Mouse (Mus musculus): Measurements from ENCODE around the gene Lrp5. TPM values are rescaled to one million over a fixed set of nuclear protein-coding genes. Genes with fewer than 3 reads are reported as not detected.
"Not testable (repeated sequence)": the region's sequence is repeated elsewhere in the genome, so short reads cannot be mapped to it uniquely, and the experiment has no call there.

Lrp5 gene
- total RNA-seq, 2 experiments from 2014 or later, result 10.2 to 11.4 TPM

DNA sequence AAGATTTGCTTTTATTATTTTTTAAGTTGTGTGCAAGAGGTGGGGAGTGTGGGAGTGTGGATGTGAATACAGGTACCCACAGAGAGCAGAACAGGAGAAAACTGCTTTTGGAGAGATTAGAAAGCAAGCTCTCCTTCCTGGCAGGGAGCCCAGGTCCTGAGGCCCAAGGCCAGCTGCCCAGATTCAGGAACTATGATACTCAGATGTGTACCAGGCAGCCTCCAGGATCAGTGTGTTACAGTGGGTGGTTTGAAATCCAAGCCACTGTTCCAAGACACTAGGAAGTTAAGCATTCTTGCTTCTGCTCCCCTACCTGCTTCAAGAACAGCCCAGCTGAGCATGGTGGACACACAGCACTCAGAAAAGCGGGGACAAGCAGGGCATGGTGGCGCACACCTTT, 75.5 kb downstream of the Lrp5 start:
- DNase-seq, result no peak

DNA sequence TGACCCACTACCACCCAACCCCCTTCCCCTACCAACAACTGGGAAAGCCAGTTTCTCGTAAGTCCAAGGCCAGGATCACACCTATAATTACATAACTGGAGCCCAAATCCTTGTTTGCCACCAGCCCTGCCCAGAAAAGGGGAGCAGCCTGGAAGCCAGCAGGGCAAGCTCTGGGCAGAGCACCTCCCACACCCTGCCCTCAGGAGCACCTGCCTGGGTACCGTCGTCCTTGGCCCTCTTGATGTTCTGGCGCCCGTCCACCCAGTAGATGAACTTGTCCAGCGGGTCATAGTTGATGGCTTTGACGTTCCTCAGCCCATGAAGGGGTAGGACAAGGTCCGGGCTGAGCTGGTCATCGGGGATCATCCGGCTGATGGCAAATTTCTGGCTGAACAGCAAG, 76.5 kb downstream of the Lrp5 start:
- DNase-seq, result no peak

DNA sequence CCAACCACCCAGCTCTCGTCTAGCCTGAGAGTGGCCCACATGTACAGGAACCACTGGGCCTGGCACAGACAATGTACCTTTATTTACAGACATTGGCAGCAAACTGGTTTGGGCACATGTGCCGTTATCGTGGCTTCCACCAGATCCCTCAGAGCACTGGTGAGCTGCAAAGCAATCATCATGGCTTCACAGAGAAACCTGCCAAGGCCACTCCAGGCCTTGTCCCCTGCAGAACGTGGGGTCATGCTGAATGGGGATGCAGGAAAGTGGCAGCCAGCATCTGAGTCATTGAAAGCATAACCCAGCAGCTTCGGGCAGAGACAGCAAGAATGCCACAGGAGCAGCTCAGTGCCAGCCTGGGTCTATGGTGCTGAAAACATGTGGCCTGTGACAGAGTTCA, 92.0 kb downstream of the Lrp5 start:
- no peak for DNase-seq

DNA sequence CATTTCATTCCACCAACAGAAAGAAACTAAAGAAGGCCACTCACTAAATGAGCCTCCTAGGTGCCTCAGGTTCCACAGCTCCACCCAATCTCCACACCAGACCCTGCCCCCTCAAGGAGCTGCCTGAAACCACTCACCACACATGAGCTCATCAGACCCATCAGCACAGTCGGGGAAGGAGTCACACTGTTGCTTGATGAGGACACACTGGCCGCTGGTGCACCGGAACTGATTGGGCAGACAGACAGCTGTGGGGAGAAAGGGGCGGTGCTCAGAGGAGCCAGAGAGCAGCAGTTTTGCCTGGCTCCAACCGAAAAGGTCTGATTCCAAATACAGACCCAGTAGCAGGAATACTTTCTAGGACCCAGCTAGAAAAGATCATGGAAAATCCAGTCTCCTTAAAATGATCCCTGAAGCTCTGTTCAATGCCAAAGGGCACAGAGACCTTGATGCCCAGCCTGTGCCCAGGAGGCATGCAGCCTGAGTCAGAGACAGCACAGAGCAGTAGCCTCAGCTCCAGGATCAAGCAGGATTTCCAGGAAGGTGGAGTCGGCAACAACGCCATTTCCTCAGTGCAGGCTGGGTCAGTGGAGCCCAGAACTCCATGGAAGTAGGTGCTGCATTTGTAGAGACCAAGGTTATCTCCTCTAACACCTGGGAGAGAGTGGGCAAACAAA, 92.8 kb downstream of the Lrp5 start:
- DNase-seq, result no peak

DNA sequence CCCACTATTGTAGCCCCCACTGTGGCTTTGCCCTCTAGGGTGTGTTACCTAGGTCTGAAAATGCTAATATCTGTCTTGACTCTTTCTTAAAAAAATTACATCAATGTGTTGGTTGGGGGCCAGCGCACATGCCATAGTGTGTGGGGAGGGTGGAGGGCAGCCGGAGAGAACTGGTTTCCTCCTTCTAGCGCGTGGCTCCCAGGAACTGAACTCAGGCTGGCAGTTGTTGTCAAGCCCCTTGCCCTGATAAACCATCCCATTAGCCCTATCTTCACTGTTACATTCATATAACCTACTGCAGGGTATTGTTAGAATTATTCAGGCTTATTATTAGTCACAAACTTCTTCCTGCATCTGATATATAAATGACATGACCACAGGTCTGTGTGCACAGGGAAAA, 96.4 kb downstream of the Lrp5 start:
- DNase-seq, result no peak

DNA sequence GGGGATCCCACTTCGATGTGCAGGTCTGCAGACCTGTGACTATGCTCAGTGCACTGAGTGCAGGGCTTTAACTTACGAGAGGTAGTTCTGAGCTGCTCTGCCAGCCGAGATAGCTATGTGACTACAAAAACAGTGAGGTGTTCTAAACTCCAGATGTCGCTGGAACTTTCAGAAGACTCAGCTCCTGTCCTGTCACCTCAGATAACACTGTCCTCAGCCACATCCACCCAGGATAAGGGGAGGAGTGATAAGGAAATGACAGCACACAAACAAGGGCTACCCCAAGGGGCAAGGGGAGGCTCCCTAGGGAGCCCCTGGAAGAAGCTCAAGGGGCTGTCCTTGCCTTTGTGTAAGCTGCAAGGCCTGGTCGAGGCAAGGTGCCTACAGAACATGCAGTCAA, 96.8 kb downstream of the Lrp5 start:
- DNase-seq, result no peak

DNA sequence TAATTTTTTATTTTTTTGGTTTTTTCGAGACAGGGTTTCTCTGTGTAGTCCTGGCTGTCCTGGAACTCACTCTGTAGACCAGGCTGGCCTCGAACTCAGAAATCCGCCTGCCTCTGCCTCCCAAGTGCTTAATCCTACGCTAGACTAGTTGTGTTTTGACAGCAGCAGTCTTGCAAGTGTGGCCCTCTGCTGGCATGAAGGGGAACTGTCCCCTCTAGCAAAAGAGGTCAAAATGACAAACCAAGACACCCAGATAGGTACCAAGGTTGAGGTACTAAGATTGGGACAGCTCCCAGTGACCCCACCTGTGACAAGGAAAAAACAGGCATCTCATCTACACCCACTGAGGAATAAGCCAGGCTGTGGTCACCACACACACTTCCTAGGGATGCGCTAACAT, 98.6 kb downstream of the Lrp5 start:
- not testable (repeated sequence) for DNase-seq

DNA sequence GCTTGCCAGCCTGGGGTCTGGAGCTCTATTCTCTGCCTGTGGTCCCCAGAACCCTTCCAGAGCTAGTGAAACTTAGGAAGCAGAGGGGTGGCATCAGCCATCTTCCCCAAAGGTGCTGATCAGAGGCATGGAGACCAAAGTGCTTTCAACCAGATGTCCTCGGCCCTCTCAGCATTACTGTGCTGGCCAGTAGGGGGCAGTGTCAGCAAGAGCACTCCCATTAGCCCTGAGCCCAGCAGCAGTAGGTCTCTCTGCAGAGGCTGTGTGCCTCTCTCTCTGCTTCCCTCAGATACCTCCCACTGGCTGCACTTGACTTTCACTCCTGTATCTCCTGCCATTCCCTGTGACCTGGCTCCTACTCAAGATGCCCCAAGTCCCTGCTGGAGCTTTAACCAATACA, 99.8 kb downstream of the Lrp5 start:
- peak; percentile 42 for DNase-seq

DNA sequence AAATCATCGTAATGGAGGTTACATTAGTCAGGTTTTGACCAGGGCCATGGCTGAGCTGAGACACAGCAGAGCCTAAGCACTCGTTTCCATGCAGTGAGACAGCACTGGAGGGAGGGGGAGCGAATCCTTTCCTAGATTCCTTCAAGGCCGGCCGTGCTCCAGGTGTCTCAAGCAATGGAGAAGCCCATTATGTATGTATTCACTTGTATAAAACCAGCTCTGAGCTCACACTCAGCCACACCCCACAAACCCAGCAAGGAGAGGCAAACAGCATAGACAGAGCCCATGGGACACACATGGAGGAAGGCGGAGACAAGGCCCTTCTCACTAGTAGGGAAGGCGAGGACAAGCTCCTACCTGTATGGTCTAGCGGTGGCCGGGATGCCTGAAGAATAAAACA, 100.3 kb downstream of the Lrp5 start:
- DNase-seq, result no peak

DNA sequence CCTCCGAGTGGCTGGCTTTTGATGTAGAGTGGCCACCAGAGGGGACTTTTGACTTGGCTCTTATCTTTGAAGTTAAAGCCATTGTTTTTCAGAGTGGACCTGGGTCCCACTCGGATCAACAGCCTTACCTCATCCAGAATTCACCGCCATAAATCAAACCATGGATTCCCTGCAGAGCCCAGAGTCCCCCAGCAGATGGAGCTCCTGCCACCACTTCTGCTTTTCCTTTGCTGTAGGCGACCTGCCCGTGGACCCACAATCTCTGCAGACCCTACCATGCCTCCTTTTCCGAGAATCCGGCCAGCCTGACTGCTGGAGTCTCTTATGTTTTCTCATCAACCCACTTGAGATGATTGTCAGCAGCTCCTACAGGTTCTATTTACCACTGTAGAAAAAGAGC, 105.0 kb downstream of the Lrp5 start:
- peak; percentile 70 to 71 for DNase-seq

DNA sequence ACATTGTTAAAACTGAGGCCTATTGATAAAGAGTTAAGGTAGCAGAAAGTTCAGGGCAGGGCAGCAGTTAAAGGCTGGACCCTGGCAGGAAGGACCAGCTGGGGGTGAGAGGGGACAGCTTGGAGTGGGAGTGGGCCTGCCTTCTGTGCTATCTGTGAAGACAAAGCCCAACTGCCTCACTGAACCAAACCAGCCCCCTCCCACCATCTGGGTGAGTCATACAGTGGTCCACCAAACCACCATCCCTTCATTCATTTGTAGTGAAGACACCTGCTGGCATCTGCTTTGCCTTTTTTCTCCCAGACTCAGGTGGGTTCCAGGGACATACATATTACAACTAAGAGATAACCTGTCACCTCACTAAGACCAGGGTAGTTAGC, 108.5 kb downstream of the Lrp5 start:
- no peak for DNase-seq

DNA sequence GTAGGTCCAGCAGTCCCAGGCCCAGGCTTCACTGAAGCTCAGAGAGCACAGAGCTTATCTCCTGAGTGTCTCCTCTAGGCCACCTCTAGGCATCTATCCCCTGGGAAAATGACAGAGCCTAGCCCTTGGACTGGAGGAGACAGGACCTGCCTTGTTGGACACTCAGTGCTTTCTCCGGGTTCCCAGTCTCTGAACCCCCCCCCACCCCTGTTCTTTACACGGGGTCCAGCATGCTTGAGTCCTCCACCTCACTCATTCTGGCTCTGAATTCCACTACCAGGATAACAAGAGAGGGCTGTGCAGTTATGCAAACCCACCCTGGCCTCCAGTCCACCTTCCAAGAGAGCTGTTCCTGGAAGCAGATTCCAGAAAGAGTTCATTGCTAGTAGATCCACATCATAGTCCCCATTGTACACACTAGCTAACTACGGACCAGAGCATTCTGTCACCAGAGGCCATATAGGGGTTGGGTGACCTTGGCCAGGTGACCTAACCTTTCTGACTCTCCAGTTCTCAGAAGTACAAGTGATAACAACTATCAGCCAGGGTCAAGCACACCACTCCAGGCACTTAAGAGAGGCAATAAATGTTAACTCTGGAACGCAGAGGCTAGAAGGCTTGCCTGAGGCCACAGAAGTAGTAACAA, 109.0 kb downstream of the Lrp5 start:
- no peak for DNase-seq

DNA sequence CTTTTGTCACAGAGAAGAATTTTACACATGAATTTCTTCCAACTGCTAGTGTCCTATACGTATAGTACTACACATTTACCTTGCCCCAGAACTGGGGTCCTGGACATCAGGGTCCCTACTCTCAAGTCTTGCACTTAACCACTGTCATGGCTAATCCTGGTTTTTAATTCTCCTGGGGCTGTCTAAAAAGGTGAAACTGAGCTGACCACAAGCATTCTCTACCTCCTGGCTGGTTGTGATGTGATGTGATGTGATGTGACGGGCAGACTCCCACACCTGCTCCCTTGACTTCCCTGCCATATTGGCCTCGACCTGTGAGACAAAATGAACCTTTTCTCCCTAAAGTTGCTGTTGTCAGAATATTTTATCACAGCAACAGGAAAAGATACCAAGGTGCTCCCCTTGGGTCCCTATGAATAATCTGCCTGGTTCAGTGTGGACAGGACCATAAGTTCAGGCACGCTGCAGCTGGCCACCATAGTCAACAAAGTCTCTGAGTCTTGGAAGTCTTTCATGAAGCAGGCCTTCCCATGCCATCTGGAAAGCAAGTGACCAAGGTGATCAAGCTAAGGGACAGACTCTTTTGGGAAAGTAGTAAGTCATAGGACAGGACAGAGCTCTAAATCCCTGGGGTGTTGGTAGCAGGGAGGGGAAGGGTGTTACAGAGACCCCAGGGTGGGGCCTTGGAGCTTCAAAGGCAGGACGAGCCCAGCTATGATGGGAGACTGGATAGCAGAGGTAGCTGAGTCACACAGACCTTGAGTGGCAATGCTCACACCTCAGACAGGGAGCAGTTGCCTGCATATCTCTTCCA, 109.7 kb downstream of the Lrp5 start:
- peak in 1 of 2 experiments; percentile 27 for DNase-seq

DNA sequence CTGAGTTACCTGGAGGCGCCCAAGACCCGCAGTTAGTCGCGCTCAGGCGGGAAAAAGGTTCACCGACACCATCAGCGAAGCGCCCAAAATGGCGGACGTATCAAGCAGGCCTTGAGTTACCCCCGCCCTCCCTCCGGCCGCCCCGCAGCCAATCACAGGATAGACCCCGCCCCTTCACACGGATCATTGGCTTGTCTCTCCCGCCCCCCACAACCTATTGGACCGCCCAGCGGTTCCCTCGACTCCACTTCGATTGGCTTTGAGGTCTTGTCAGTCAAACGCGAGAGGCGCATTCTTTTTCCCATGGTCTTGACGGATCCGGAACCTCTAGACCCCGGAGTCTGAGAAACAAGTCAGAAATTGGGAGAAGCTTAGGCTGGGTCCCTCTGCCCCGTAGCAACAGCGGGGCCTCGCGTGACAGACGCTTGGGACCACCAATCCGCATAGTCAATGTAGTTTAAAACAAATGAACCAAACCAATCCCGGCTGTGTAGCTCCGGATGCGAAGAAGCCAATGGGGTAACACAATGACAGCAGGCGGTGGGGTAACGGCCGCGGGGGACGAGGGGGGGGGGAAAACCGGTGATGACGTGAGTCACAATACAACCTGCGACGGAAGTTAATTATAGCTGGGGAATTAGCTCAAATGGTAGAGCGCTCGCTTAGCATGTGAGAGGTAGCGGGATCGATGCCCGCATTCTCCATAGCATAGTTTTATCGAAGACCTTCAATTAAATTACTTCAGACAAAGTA, 110.6 kb downstream of the Lrp5 start, which contains the start of gene Ppp6r3:
Ppp6r3 (minus strand) TSS at position 118 of the 753 bp plus-strand sequence.
- peak; percentile 96 to 97 for DNase-seq

DNA sequence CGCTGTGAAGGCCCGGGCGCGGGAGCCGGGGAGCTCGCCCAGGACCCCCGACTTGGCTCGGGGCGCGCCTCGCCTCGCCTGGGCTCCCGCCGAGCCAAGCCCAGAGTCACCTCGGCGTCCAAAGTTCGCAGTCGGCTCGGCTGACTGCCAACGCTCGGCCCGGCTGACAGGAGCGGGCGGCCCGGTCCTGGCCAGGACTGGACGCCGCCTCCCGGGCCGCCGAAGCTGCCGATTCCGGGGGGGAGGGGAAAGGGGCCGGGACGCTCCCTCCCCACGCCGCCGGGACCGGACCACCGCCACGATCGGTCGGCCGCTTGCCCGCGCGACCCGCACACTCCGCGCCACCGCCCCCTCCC, 111.1 kb downstream of the Lrp5 start:
- DNase-seq, result no peak

DNA sequence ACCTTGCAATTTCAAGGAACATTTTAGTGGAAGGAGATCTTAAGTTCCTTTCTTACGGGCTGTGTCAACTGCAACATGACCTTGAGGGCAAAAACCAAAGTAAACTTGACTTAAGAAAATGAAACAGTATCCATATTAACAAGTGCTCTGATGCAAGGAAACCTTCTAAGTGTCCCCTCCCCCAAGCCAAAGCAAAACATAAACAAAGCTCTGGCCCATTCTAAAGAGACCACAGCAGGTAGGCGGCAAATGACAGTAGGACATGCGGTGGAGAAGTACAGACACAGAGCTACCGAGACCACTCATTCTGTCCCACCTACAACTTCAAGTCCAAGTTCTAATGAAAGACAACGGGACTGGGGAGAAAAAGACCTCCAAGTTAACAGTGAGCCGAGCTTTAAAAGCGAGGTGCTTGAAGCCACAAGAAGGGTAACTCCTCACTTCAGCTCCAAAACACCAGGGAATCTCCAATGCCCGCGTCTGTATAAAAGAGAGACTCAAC, 111.7 kb downstream of the Lrp5 start:
- DNase-seq, result no peak

DNA sequence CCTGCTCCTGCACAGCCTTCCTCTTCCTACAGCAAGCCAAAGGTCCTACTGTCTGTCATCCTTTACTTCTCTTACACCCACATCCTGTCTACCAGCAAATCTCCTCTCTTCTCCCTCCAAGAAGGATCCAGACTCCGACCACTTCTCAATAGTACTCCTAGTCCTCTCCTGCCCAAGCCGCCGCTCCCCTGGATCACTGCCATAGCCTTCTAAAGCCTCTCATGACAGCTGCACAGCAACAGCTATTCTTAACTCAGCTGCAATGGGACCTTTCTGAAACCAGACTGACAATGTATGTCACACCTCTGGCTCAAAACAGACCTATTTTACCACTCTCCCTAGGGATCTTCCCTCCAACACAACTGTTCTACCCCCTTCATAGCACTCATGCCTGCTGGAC, 122.1 kb downstream of the Lrp5 start:
- DNase-seq, result no peak

DNA sequence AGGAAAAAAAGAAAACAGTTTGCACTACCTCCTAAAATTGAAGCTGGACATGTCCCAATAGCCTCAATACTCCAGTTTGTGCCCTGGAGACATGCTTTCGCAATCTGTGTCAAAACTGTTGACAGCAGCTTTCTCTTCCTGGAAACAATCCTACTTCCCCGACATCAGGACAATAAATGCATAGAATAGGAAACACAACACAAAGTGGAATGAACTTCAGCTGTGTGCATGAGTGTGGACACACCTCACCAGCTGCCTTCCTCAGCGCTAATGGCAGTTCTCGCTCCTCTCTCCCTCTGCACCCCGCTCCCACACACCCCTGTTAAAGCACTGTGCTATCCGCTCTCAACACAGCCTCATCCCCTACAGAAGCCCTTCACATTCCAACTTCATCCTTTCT, 123.6 kb downstream of the Lrp5 start:
- no peak for DNase-seq

DNA sequence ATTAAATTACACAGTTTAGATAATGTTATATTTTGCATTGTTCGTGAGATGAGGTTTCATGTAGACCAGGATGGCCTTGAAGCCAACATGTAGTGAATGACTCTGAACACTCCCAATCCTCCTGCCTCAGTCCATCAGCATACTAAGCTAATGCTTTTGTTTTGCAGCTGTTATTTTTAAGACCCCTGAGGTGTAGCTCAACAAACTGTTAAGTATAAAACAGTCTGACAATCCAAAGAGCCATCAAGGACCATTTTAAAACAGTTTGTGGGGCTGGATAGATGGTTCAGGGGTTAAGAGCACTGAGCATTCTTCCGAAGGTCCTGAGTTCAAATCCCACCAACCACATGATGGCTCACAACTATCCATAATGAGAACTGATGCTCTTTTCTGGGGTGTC, 124.1 kb downstream of the Lrp5 start:
- no peak for DNase-seq

DNA sequence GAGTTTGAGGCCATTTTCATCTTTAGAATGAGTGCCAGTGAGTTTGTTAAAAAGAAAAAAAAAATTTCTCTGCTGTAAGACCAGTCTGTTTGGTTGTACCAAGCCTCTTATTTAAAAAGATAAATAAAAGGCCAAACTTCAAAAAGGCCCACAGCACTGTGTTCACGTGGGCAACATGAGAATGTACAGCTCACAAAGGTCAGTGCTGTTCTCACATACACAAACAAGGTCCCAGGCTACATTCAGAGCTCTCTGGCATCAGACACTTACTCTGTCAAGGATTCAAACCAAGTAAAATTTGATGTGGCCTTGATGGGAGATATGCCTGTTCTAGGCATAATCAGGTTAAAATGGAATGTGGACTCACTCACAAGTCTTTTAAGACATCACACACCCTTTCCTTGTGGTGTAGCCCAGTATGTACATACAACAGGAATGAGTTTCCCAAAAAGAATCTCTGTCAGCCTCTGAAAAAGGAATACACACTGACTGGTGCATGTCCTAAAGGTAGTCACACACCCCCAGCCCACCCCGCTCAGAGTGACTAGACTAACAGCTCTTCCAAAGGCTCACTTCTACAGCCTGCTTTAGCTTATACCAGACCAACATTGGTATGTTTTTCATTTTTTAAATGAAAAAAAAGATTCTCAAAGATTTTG, 130.1 kb downstream of the Lrp5 start:
- DNase-seq, result no peak

DNA sequence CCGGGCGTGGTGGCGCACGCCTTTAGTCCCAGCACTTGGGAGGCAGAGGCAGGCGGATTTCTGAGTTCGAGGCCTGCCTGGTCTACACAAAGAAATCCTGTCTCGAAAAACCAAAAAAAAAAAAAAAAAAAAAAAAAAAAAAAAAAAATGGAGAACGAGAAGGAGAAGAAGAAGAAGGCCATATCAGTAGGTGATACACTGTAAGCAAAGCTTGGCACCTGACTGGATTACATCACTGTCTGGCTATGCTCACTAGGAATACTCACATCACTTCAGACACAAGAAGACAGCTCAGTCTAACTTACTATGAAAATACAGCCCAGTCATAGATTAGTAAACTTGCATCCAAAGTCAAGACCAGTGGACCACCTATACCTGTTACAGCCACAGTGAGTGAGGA, 131.6 kb downstream of the Lrp5 start:
- DNase-seq, result no peak

DNA sequence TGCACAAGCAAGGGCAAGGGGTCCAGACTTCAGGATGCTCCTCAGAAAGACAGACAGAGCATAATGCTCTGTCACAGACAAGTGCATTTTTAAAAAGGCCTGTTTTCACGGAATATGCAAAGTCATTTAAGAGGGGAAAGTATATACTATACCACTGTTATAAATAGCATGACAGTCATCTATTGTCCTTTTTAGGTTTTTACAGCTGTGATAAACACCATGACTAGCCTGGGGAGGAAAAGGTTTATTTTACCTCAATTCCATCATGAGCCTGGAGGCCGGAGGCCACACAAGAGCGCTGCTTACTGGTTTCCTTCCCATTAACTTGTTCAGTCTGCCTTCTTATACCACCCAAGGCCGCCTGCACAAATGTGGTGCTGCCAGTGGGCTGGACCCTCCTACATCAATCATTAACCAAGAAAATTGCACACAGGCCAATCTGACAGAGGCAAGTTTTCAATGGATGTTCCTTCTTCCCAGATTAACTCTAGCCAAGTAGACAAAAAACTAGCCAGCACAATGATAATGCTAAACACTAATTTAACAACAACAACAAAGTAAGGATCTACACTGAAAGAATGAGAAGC, 134.7 kb downstream of the Lrp5 start:
- DNase-seq, result no peak
